9 mouse cellular contexts compared by ENCODE assay signal in the genomic region with DNA sequence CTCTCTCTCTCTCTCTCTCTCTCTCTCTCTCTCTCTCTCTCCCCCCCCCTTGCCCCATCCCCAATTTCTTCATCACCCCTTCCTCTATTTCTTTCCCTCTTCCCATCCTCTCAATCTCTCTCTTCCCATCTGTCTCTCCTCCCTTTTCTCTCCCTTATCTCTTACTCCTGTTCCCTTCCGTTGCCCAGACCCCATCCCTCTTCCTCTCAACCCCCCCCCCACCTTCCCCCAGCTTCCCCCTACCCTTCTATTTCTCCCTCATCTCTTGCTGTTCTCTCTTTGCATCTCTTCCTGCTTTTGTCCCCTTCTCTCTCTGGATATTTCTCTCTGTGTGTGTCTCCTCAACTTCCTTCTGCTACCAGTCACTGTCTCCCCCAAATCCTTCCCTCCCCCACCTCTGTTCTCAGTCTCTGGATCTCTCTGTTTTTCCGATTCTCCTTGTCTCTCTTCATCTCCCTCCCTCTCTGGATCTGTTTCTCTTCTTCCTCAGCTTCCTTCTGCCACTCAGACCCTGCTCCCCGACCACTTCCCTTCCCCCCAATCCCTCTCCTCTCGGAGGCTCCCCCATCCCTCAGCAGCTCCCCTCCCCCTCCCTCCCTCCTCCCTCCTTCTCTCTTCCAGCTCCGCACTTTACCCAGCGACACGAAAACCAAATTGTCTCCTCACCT. TPM values are rescaled to one million over a fixed set of nuclear protein-coding genes. Genes with fewer than 3 reads are reported as not detected.
DNase-seq lines count a peak whose midpoint lies in the region; ATAC-seq and TF ChIP-seq lines count a peak whose summit lies in the region.
"Had no signal": no experiment of that assay in that cellular context is flagged by ENCODE, and none has a peak within 500 bp of the region (broad histone marks: within the 10 kb centered on the region; RNA-seq: fewer than 3 reads in every experiment).

A gene (plus strand): TSS at position 271 of the 668 bp plus-strand sequence.

- 0 out of 2 replicates have a peak within 1 kb of the TSS, but pooled peaks have one; percentile 16 for H3K9ac ChIP-seq in heart, embryonic 12.5 days
- peak within 1 kb of the TSS; percentile 28; the same call in 1 of the 2 replicates for H3K9ac ChIP-seq in ES-E14 (ENCODE audit: insufficient read depth, low read depth, low read length, poor library complexity, severe bottlenecking)
- peak within 1 kb of the TSS; percentile 76 for H3K9ac ChIP-seq in forebrain, postnatal 0 days
- peak within 1 kb of the TSS; percentile 41 for H3K9ac ChIP-seq in limb, embryonic 14.5 days (ENCODE audit: low read depth, low read length, severe bottlenecking)

- peak within 1 kb of the TSS; percentile 35 for H3K4me3 ChIP-seq in heart, embryonic 12.5 days
- peak within 1 kb of the TSS; percentile 52 to 56 for H3K4me3 ChIP-seq in ES-E14 (ENCODE audit: insufficient read depth in 1 of 2, low read depth in 1 of 2, low read length in 2 of 2, poor library complexity in 1 of 2, severe bottlenecking in 1 of 2)
- H3K4me3 ChIP-seq in forebrain, postnatal 0 days (ENCODE audit: low read depth, low read length): peak within 1 kb of the TSS; percentile 49
- peak within 1 kb of the TSS; percentile 42 for H3K4me3 ChIP-seq in limb, embryonic 14.5 days (replicated peaks; ENCODE audit: low read length)

- no peak for TF ChIP-seq CTCF in forebrain, postnatal 0 days (IDR thresholded peaks at IDR 0.05; ENCODE audit: low read depth)

- peaks cover 21% of the 10 kb centered on the region for H3K4me1 ChIP-seq in heart, embryonic 12.5 days (replicated peaks)
- H3K4me1 ChIP-seq in ES-E14 (ENCODE audit: control insufficient read depth in 2 of 2, insufficient read depth in 2 of 2, low read length in 2 of 2, poor library complexity in 1 of 2): peaks cover 5 to 13% of the 10 kb centered on the region in 2 experiments; a peak in 3 of 4 replicates
- peaks cover 16% of the 10 kb centered on the region for H3K4me1 ChIP-seq in forebrain, postnatal 0 days (ENCODE audit: insufficient read depth)
- peaks cover 13% of the 10 kb centered on the region; the same call in 1 of the 2 replicates for H3K4me1 ChIP-seq in limb, embryonic 14.5 days (ENCODE audit: control insufficient read depth, insufficient read depth, low read length)

- peak within 1 kb of the TSS; percentile 61 for H3K4me2 ChIP-seq in heart, embryonic 12.5 days
- H3K4me2 ChIP-seq in forebrain, postnatal 0 days (ENCODE audit: low read depth): peak within 1 kb of the TSS; percentile 83
- H3K4me2 ChIP-seq in limb, embryonic 14.5 days (replicated peaks; ENCODE audit: low read depth, low read length, severe bottlenecking): peak within 1 kb of the TSS; percentile 70

- in situ Hi-C loops in ES-E14 (cut with MboI; ENCODE audit: low sequenced_read_pairs in 2 of 2, unreplicated experiment in 2 of 2): no loop called here

- 0 out of 2 replicates have a peak, but pooled peaks cover 4% of the 10 kb centered on the region for H3K9me3 ChIP-seq in heart, embryonic 12.5 days (replicated peaks)
- no peaks in the 10 kb centered on the region for H3K9me3 ChIP-seq in ES-E14 (ENCODE audit: control insufficient read depth, insufficient read depth, low read depth, low read length)
- no peaks in the 10 kb centered on the region for H3K9me3 ChIP-seq in forebrain, postnatal 0 days (ENCODE audit: low read length)
- H3K9me3 ChIP-seq in limb, embryonic 14.5 days (ENCODE audit: control insufficient read depth, low read length): no peaks in the 10 kb centered on the region
- H3K9me3 ChIP-seq: G1E had no signal

- peaks cover 3% of the 10 kb centered on the region; the same call in 1 of the 2 replicates for H3K36me3 ChIP-seq in heart, embryonic 12.5 days
- H3K36me3 ChIP-seq in ES-E14 (ENCODE audit: control insufficient read depth, insufficient read depth, low read length, poor library complexity, severe bottlenecking): no peaks in the 10 kb centered on the region; the same call in 1 of the 2 replicates
- H3K36me3 ChIP-seq in forebrain, postnatal 0 days (ENCODE audit: insufficient read depth): 0 out of 2 replicates have a peak, but pooled peaks cover 7% of the 10 kb centered on the region
- H3K36me3 ChIP-seq in limb, embryonic 14.5 days (ENCODE audit: control insufficient read depth, insufficient read depth, low read length): peaks cover 10% of the 10 kb centered on the region
- H3K36me3 ChIP-seq: G1E had no signal

- no peak for DNase-seq in heart, adult 8-10 months (ENCODE audit: low spot score)
- no peak for DNase-seq in ES-E14 (ENCODE audit: low read depth, low spot score)
- DNase-seq in forebrain, postnatal 0 days: peak; percentile 72
- DNase-seq in limb, embryonic 14.5 days (ENCODE audit: low spot score): no peak
- DNase-seq in thymus, postnatal 14 days: no peak

- H3K27me3 ChIP-seq in heart, embryonic 12.5 days (replicated peaks): peaks cover 9% of the 10 kb centered on the region; the same call in 1 of the 2 replicates
- H3K27me3 ChIP-seq in forebrain, postnatal 0 days (ENCODE audit: insufficient read depth, low read length): no peaks in the 10 kb centered on the region
- no peaks in the 10 kb centered on the region for H3K27me3 ChIP-seq in limb, embryonic 14.5 days (ENCODE audit: control insufficient read depth, insufficient read depth, low read length)

- ATAC-seq in heart, embryonic 12.5 days (ENCODE audit: insufficient number of reproducible peaks, low FRiP score): no peak
- peak; percentile 63 for ATAC-seq in forebrain, postnatal 0 days
- ATAC-seq in limb, embryonic 14.5 days (ENCODE audit: low FRiP score, low read depth): no peak
- ATAC-seq in megakaryocyte progenitor cell, adult 5-6 weeks (replicated peaks; ENCODE audit: poor library complexity): no peak
- no peak for ATAC-seq in granulocyte monocyte progenitor cell, adult 5-6 weeks (replicated peaks; ENCODE audit: poor library complexity, severe bottlenecking)

- peak within 1 kb of the TSS; percentile 21; the same call in 1 of the 2 replicates for H3K27ac ChIP-seq in heart, embryonic 12.5 days (ENCODE audit: poor library complexity, severe bottlenecking)
- peak within 1 kb of the TSS; percentile 23; the same call in 1 of the 2 replicates for H3K27ac ChIP-seq in ES-E14 (ENCODE audit: insufficient read depth, low read depth, low read length, poor library complexity, severe bottlenecking)
- peak within 1 kb of the TSS; percentile 78 for H3K27ac ChIP-seq in forebrain, postnatal 0 days (ENCODE audit: low read depth, low read length)
- no peak within 1 kb of the TSS for H3K27ac ChIP-seq in limb, embryonic 14.5 days (replicated peaks; ENCODE audit: low read depth, low read length)

- TF ChIP-seq POLR2A in limb, embryonic 14.5 days (IDR thresholded peaks at IDR 0.05; ENCODE audit: borderline replicate concordance, extremely low read depth, insufficient read depth, insufficient read length): no peak

- WGBS in heart, embryonic 12.5 days: under 1% methylated on average over 7 of the region's 7 CpGs
- 0% methylated on average over 7 of the region's 7 CpGs for WGBS in forebrain, postnatal 0 days
- 0% methylated on average over 7 of the region's 7 CpGs for WGBS in limb, embryonic 14.5 days

TF ChIP-seq in ES-E14, 5 proteins besides CTCF, POLR2A, EP300 and RAD21:
- TF ChIP-seq CHD2 (IDR thresholded peaks at IDR 0.05; ENCODE audit: low read depth, low read length): no peak
- TF ChIP-seq HCFC1 (IDR thresholded peaks at IDR 0.05; ENCODE audit: borderline replicate concordance, insufficient read depth, low read length): no peak
- no peak for TF ChIP-seq ZC3H11A (IDR thresholded peaks at IDR 0.05; ENCODE audit: borderline replicate concordance, low read depth, low read length)
- TF ChIP-seq MAFK (IDR thresholded peaks at IDR 0.05; ENCODE audit: insufficient read depth, low read depth, low read length): no peak

RNA-seq across cellular contexts. Expression of the gene that starts here (rescaled TPM):
- polyA plus RNA-seq in heart, embryonic 12.5 days (2016; fragmentation: Nextera tagmentation; extraction: Ambion mirVana): 1.6 and 1.9 TPM in 2 replicates
- total RNA-seq in heart, adult 8-10 months (2022): not detected
- total RNA-seq in ES-E14 (2012; rRNA removed): 7.8 and 9.8 TPM in 2 replicates
- 41.5 and 42.2 TPM in 2 replicates for total RNA-seq in forebrain, postnatal 0 days (2014; rRNA removed)
- 16.5 and 17.8 TPM in 2 replicates for polyA plus RNA-seq in forebrain, postnatal 0 days (2015; fragmentation: Nextera tagmentation; extraction: Ambion mirVana)
- polyA plus RNA-seq in limb, embryonic 14.5 days (2012; rRNA removed): 4.0 and 5.5 TPM in 2 replicates
- polyA plus RNA-seq in limb, embryonic 14.5 days (2014; fragmentation: Nextera tagmentation; extraction: Ambion mirVana): 3.6 and 4.7 TPM in 2 replicates
- not detected in 2 replicates for total RNA-seq in megakaryocyte progenitor cell, adult 5-6 weeks (2015)
- total RNA-seq in megakaryocyte progenitor cell, adult 5-6 weeks (2017): not detected in 2 replicates
- total RNA-seq in granulocyte monocyte progenitor cell, adult 5-6 weeks (2014; fragmentation: Nextera tagmentation): 1.9 TPM in 1 of 2 replicates, not detected in the other
- total RNA-seq in granulocyte monocyte progenitor cell, adult 5-6 weeks (2017): not detected in 2 replicates
- total RNA-seq: G1E had no signal
- polyA plus RNA-seq: G1E had no signal

Comparison
In these comparisons a context has a peak if more than half of its experiments do, and no peak if none do; other contexts are left out.
1. H3K9ac ChIP-seq: peak in every context shown above with its lines; median percentile 76 in forebrain, postnatal 0 days; 41 in limb, embryonic 14.5 days; 28 in ES-E14; 16 in heart, embryonic 12.5 days.